ENCODE assay signal across 7 mouse cellular contexts in the genomic region with DNA sequence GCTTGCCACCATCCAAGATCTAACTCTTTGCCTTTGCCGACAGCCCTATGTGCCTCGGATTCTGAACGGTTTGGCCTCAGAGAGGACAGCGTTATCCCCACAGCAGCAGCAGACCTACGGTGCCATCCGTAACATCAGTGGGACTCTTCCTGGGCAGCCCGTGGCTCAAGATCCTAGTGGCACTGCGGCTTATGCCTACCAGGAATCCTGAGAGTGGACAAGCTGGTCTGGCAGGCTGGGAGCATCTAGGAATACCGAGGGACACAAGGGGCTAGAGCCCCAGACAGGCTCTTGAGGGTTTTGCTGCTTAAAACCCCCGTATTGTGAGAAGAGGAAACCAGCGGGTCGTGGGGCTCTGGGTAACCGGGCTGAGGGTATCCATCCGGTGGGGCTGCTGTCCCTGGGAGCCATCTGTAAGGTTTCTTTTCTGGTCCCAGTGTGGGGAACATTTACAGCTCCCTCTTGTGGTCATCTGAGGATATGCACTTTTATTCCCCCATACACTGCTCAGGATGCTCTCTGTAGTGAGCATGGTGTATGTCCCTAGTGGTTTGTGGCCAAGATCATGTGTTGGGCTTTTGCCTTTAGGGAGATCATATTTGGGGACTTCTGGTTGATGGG. TPM values are rescaled to one million over a fixed set of nuclear protein-coding genes. Genes with fewer than 3 reads are reported as not detected.
DNase-seq lines count a peak whose midpoint lies in the region; ATAC-seq and TF ChIP-seq lines count a peak whose summit lies in the region.

No protein-coding gene starts in this region.

- no peaks in the 10 kb centered on the region for H3K27me3 ChIP-seq in CH12.LX (replicated peaks)
- no peaks in the 10 kb centered on the region for H3K27me3 ChIP-seq in hindbrain, embryonic 11.5 days (ENCODE audit: control insufficient read depth, insufficient read depth, low read length)
- H3K27me3 ChIP-seq in limb, embryonic 10.5 days (ENCODE audit: low read depth, poor library complexity, severe bottlenecking), result no peaks in the 10 kb centered on the region
- H3K27me3 ChIP-seq in midbrain, embryonic 13.5 days, result no peaks in the 10 kb centered on the region

- no peaks in the 10 kb centered on the region for H3K79me2 ChIP-seq in CH12.LX (replicated peaks; ENCODE audit: control insufficient read depth, extremely low read depth, insufficient read depth, poor library complexity, severe bottlenecking)

- peak; percentile 63 for ATAC-seq in hindbrain, embryonic 11.5 days (ENCODE audit: low FRiP score)
- ATAC-seq in midbrain, embryonic 13.5 days, result peak; percentile 60; the same call in 1 of the 2 replicates

- H3K4me2 ChIP-seq in CH12.LX (ENCODE audit: insufficient read depth, low read depth, poor library complexity, severe bottlenecking), result no peak overlapping the region
- H3K4me2 ChIP-seq in hindbrain, embryonic 11.5 days (replicated peaks; ENCODE audit: low read depth, low read length), result no peak overlapping the region
- H3K4me2 ChIP-seq in midbrain, embryonic 13.5 days (replicated peaks), result no peak overlapping the region

- H3K4me3 ChIP-seq in CH12.LX (replicated peaks in 1 of 3; ENCODE audit: low read depth in 2 of 3, low read length in 2 of 3, poor library complexity in 1 of 3), result no peak overlapping the region
- no peak overlapping the region for H3K4me3 ChIP-seq in hindbrain, embryonic 11.5 days (ENCODE audit: low read depth, low read length)
- H3K4me3 ChIP-seq in limb, embryonic 10.5 days, result no peak overlapping the region
- H3K4me3 ChIP-seq in midbrain, embryonic 13.5 days (replicated peaks), result no peak overlapping the region

- H3K36me3 ChIP-seq in CH12.LX (replicated peaks in 1 of 2; ENCODE audit: control insufficient read depth in 1 of 2, insufficient read depth in 1 of 2, low read length in 1 of 2), result peaks cover 0 to 11% of the 10 kb centered on the region in 2 experiments
- no peaks in the 10 kb centered on the region for H3K36me3 ChIP-seq in hindbrain, embryonic 11.5 days (ENCODE audit: control insufficient read depth, insufficient read depth, low read length)
- no peaks in the 10 kb centered on the region for H3K36me3 ChIP-seq in limb, embryonic 10.5 days
- no peaks in the 10 kb centered on the region for H3K36me3 ChIP-seq in midbrain, embryonic 13.5 days

- dilution Hi-C loops in CH12.LX (cut with MboI; ENCODE audit: extremely low pct_ligation_motif_present, extremely low pct_unique_long_range_greater_than_20kb, low sequenced_read_pairs), result no loop called here

- no peak overlapping the region for H3K27ac ChIP-seq in CH12.LX (ENCODE audit: insufficient read depth, low read depth)
- no peak overlapping the region for H3K27ac ChIP-seq in hindbrain, embryonic 11.5 days (ENCODE audit: low read depth, low read length)
- no peak overlapping the region for H3K27ac ChIP-seq in limb, embryonic 10.5 days
- H3K27ac ChIP-seq in midbrain, embryonic 13.5 days, result no peak overlapping the region

- TF ChIP-seq POLR2A in CH12.LX (IDR thresholded peaks at IDR 0.05; ENCODE audit: low read depth, low read length), result no peak

- peak; percentile 68 for TF ChIP-seq RAD21 in CH12.LX (IDR thresholded peaks at IDR 0.05; ENCODE audit: low read depth, low read length)

- peak; percentile 87 to 94 for TF ChIP-seq CTCF in CH12.LX (conservative IDR thresholded peaks at IDR 0.05 in 1 of 2, IDR thresholded peaks at IDR 0.05 in 1 of 2; ENCODE audit: low read depth in 2 of 2, low read length in 2 of 2)

- TF ChIP-seq EP300 in CH12.LX (IDR thresholded peaks at IDR 0.05; ENCODE audit: low read length), result no peak

- in situ Hi-C loops in CH12.LX (cut with MboI; ENCODE audit: low pct_ligation_motif_present, low pct_unique_long_range_greater_than_20kb, low sequenced_read_pairs), result loop anchor here (5.0 kb wide), 1 partner anchor 52 kb away; no protein-coding TSS in a partner anchor

- DNase-seq in B cell, adult 2 months, result peak; percentile 62 to 64
- peak; percentile 71 for DNase-seq in CH12.LX (ENCODE audit: extremely low read depth)
- DNase-seq in embryo, embryonic 10.5 days (ENCODE audit: low spot score), result peak; percentile 84
- peak; percentile 72 for DNase-seq in hindbrain, embryonic 11.5 days (ENCODE audit: low spot score)
- DNase-seq in limb, embryonic 10.5 days (ENCODE audit: low spot score), result peak; percentile 60
- peak; percentile 41 to 69 for DNase-seq in thymus, postnatal 10 days (ENCODE audit: low spot score in 2 of 2)

- no peaks in the 10 kb centered on the region for H3K9me3 ChIP-seq in CH12.LX (replicated peaks; ENCODE audit: low read length)
- H3K9me3 ChIP-seq in hindbrain, embryonic 11.5 days (ENCODE audit: control insufficient read depth, low read length), result no peaks in the 10 kb centered on the region
- H3K9me3 ChIP-seq in limb, embryonic 10.5 days (replicated peaks), result no peaks in the 10 kb centered on the region
- H3K9me3 ChIP-seq in midbrain, embryonic 13.5 days, result no peaks in the 10 kb centered on the region

- no peak overlapping the region for H3K9ac ChIP-seq in CH12.LX (ENCODE audit: insufficient read depth, low read depth)
- H3K9ac ChIP-seq in hindbrain, embryonic 11.5 days (ENCODE audit: low read depth, low read length), result no peak overlapping the region
- H3K9ac ChIP-seq in midbrain, embryonic 13.5 days (replicated peaks), result no peak overlapping the region

- 64% methylated on average over 14 of the region's 14 CpGs for WGBS in hindbrain, embryonic 11.5 days
- 62% methylated on average over 14 of the region's 14 CpGs for WGBS in limb, embryonic 10.5 days
- 62% methylated on average over 14 of the region's 14 CpGs for WGBS in midbrain, embryonic 13.5 days

- peaks cover 5 to 31% of the 10 kb centered on the region in 2 experiments for H3K4me1 ChIP-seq in CH12.LX (ENCODE audit: control insufficient read depth in 1 of 2, insufficient read depth in 2 of 2)
- no peaks in the 10 kb centered on the region for H3K4me1 ChIP-seq in hindbrain, embryonic 11.5 days (replicated peaks; ENCODE audit: control insufficient read depth, insufficient read depth, low read length)
- peaks cover 3% of the 10 kb centered on the region for H3K4me1 ChIP-seq in limb, embryonic 10.5 days
- H3K4me1 ChIP-seq in midbrain, embryonic 13.5 days (replicated peaks), result no peaks in the 10 kb centered on the region

TF ChIP-seq in CH12.LX, 34 proteins besides CTCF, POLR2A, EP300 and RAD21:
- TF ChIP-seq ZC3H11A (IDR thresholded peaks at IDR 0.05; ENCODE audit: low read depth, low read length), result peak; percentile 9; the same call in 1 of the 2 replicates
- no peak for TF ChIP-seq MAX (IDR thresholded peaks at IDR 0.05; ENCODE audit: low read length)
- TF ChIP-seq TCF12 (IDR thresholded peaks at IDR 0.05; ENCODE audit: low read depth, low read length), result no peak
- TF ChIP-seq SMC3 (IDR thresholded peaks at IDR 0.05; ENCODE audit: low read depth, low read length), result peak; percentile 92
- TF ChIP-seq ZNF384 (IDR thresholded peaks at IDR 0.05; ENCODE audit: low read depth, low read length), result peak; percentile 68
- TF ChIP-seq CHD1 (IDR thresholded peaks at IDR 0.05; ENCODE audit: low read depth, low read length), result no peak
- no peak for TF ChIP-seq RCOR1 (conservative IDR thresholded peaks at IDR 0.05; ENCODE audit: low read depth, low read length)
- no peak for TF ChIP-seq MAZ (IDR thresholded peaks at IDR 0.05; ENCODE audit: low read depth, low read length)
TF ChIP-seq in CH12.LX: peak in this region for 3.

RNA-seq across cellular contexts. Expression of a gene that starts 32.1 kb away (rescaled TPM):
- 2.2 and 2.6 TPM in 2 replicates for total RNA-seq in CH12.LX (2012; rRNA removed)
- total RNA-seq in CH12.LX (2014; rRNA removed), result 0.89 and 1.1 TPM in 2 replicates
- polyA plus RNA-seq in CH12.LX (2012; ENCODE audit: insufficient read length, low read depth), result 3.0 TPM in 2 replicates
- 3.0 and 3.4 TPM in 2 replicates for polyA plus RNA-seq in hindbrain, embryonic 11.5 days (2014; fragmentation: Nextera tagmentation; extraction: Ambion mirVana)
- 2.9 and 6.2 TPM in 2 replicates for polyA plus RNA-seq in limb, embryonic 10.5 days (2016; fragmentation: Nextera tagmentation; extraction: Ambion mirVana)
- polyA plus RNA-seq in midbrain, embryonic 13.5 days (2015; fragmentation: Nextera tagmentation; extraction: Ambion mirVana), result 0.93 and 1.8 TPM in 2 replicates

RNA-seq across cellular contexts. Expression of a gene that starts 39.4 kb away (rescaled TPM):
- total RNA-seq in CH12.LX (2012; rRNA removed), result 0.17 TPM in 1 of 2 replicates, not detected in the other
- total RNA-seq in CH12.LX (2014; rRNA removed), result 0.14 TPM in 1 of 2 replicates, not detected in the other
- 0.15 TPM in 1 of 2 replicates, not detected in the other for polyA plus RNA-seq in CH12.LX (2012; ENCODE audit: insufficient read length, low read depth)
- polyA plus RNA-seq in hindbrain, embryonic 11.5 days (2014; fragmentation: Nextera tagmentation; extraction: Ambion mirVana), result 0.39 and 0.90 TPM in 2 replicates
- 0.23 and 0.33 TPM in 2 replicates for polyA plus RNA-seq in limb, embryonic 10.5 days (2016; fragmentation: Nextera tagmentation; extraction: Ambion mirVana)
- 0.31 TPM in 1 of 2 replicates, not detected in the other for polyA plus RNA-seq in midbrain, embryonic 13.5 days (2015; fragmentation: Nextera tagmentation; extraction: Ambion mirVana)

RNA-seq across cellular contexts. Expression of a gene that starts 46.5 kb away (rescaled TPM):
- total RNA-seq in CH12.LX (2012; rRNA removed) (7.5 and 12.0 TPM in 2 replicates), CH12.LX (2014; rRNA removed) (9.8 and 10.7 TPM in 2 replicates)
- 20.7 and 21.5 TPM in 2 replicates for polyA plus RNA-seq in CH12.LX (2012; ENCODE audit: insufficient read length, low read depth)
- polyA plus RNA-seq in hindbrain, embryonic 11.5 days (2014; fragmentation: Nextera tagmentation; extraction: Ambion mirVana), result 1.5 and 2.2 TPM in 2 replicates
- 0.87 and 1.4 TPM in 2 replicates for polyA plus RNA-seq in limb, embryonic 10.5 days (2016; fragmentation: Nextera tagmentation; extraction: Ambion mirVana)
- polyA plus RNA-seq in midbrain, embryonic 13.5 days (2015; fragmentation: Nextera tagmentation; extraction: Ambion mirVana), result 2.0 and 2.6 TPM in 2 replicates
